Mouse (Mus musculus) embryo, embryonic 9.5 days (tissue): ENCODE data around the gene Armc9.

Experiments
- DNase-seq: peaks from one replicate; pipeline ENCODE4 v3.0.0-alpha.2; 2017; ENCODE audit errors: extremely low spot score

Armc9 gene

DNA sequence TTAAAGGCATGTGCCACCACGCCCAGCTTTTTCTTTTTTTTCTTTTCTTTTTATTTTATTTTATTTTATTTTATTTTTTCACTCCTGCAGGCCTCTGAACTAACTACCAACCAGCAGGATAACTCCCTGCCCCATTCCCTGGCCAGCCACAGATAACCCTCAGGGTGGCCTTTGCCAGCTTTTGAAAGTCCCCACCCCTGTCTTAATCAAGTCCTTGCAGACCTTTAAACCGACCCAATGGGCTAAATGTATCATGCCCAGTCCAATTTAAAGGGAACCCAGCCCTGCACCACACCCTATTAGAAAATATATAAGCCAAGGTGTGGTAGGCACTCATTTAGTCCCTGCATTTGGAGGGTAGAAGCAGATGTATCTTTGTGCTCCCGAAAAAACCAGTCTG, 157.7 kb downstream of the Armc9 start:
- DNase-seq = no peak

DNA sequence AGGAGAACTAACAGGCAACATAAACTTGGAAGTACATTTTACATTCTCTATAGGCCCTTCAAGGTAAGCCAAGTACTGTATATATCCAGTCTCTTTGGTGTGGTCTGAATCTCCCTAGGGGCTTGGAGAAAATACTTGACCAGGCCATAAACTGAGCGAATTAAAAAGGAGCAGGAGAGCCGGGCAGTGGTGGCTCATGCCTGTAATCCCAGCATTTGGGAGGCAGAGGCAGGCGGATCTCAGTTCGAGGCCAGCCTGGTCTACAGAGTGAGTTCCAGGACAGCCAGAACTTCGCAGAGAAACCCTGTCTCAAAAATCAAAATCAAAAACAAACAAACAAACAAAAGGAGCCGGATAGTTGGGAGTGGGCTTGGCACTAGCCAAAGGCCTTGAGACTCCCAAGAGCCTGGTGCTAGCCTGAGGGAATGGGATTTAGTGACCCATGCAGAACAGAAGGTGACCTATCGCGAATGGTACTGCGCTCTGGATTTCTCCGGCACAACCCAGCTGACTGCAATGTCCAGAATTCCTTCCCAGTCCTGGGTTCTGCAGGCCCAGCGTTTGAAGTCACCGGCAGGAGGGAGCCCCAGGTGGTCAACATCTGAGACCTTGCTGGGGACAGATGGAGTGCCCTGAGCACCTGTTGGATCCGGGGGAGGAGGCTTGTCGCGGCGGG, 158.7 kb downstream of the Armc9 start:
- DNase-seq = no peak

DNA sequence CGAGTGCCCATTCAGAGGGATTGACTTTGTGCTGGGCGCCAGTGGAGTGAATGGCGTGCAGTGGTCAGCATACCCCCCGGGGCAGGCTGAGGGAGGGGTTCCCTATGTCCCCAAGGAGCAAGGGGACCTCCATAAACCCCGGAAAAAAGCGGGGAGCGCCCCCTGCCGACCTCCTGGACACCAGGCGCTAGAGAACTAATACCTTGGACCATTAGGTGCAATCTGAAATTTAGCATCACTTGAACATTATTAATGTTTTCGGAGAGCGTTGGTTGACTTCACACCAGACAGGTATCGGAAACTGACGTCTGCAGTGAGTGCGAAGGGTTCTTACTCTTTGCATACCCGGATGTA, 159.2 kb downstream of the Armc9 start:
- no peak for DNase-seq

DNA sequence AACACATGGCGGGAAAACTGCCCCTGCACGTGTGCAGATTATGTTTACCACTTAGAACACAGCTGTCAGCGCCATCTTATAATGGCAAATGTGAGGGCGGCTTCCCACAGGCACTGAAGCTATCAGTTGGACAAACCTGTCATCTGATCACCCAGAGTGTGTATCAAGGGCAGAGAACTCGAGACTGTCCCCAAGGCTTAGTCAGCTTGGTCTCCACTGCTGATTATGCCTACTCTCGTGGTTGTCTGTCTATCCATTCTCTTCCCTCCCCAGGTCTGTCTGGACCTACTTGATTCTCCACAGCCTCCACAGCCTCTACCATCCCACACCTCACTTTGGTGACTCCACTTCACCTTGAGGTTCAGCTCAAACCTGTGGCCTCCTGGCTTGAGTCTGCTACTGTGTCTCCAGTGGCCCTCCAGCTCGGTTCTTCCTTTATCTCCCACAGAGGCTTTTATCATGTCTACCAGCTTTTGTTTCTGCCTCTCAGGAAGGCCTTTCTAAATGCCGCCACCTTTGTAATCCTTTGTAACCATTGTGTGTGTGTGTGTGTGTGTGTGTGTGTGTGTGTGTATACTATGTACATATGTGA, 166.3 kb downstream of the Armc9 start:
- DNase-seq = no peak
